ENCODE assay signal across 24 mouse cellular contexts in genomic region chr1:134570631-134571030, GRCm38 (mm10). TPM values are rescaled to one million over a fixed set of nuclear protein-coding genes. Genes with fewer than 3 reads are reported as not detected.
A peak's percentile ranks its signal among the peaks of the same experiment; 100 is the strongest.
DNase-seq lines count a peak whose midpoint lies in the region; TF ChIP-seq lines count a peak whose summit lies in the region.
"Had no signal": no experiment of that assay in that cellular context is flagged by ENCODE, and none has a peak within 500 bp of the region (broad histone marks: within the 10 kb centered on the region; RNA-seq: fewer than 3 reads in every experiment).

No protein-coding gene starts in this region.

- H3K4me3 ChIP-seq in E14TG2a.4 (replicated peaks; ENCODE audit: low read length) (peak overlapping the region; percentile 99), ES-Bruce4 (ENCODE audit: low read depth, low read length) (no peak overlapping the region), ES-E14 (ENCODE audit: insufficient read depth in 1 of 2, low read depth in 1 of 2, low read length in 2 of 2, poor library complexity in 1 of 2, severe bottlenecking in 1 of 2) (peak overlapping the region; percentile 12 to 53; a peak in 3 of 4 replicates)
- H3K4me3 ChIP-seq: embryonic facial prominence, embryonic 10.5 days; embryonic facial prominence, embryonic 12.5 days had no signal

- TF ChIP-seq POLR2A in ES-Bruce4 (IDR thresholded peaks at IDR 0.05; ENCODE audit: insufficient read depth, low read length) = no peak

- peak overlapping the region; percentile 82 for H3K9ac ChIP-seq in ES-Bruce4 (ENCODE audit: low read depth, poor library complexity, severe bottlenecking)
- peak overlapping the region; percentile 2; the same call in 1 of the 2 replicates for H3K9ac ChIP-seq in ES-E14 (ENCODE audit: insufficient read depth, low read depth, low read length, poor library complexity, severe bottlenecking)
- H3K9ac ChIP-seq: embryonic facial prominence, embryonic 12.5 days had no signal

- H3K36me3 ChIP-seq in E14TG2a.4 (ENCODE audit: insufficient read depth, low read length) (peaks cover 30% of the 10 kb centered on the region), ES-Bruce4 (ENCODE audit: control insufficient read depth, insufficient read depth, low read length, poor library complexity, severe bottlenecking) (no peaks in the 10 kb centered on the region; the same call in 1 of the 2 replicates), ES-E14 (ENCODE audit: control insufficient read depth, insufficient read depth, low read length, poor library complexity, severe bottlenecking) (no peaks in the 10 kb centered on the region; the same call in 1 of the 2 replicates)

- no peak; the same call in 1 of the 2 replicates for TF ChIP-seq EP300 in ES-Bruce4 (IDR thresholded peaks at IDR 0.05; ENCODE audit: insufficient read depth, low read depth, low read length)

- TF ChIP-seq CTCF in E14TG2a.4 (conservative IDR thresholded peaks at IDR 0.05; ENCODE audit: low read length) (no peak), ES-Bruce4 (IDR thresholded peaks at IDR 0.05; ENCODE audit: low read depth, low read length) (no peak)

- H3K4me1 ChIP-seq in E14TG2a.4 (replicated peaks; ENCODE audit: low read depth, low read length) (peaks cover 86% of the 10 kb centered on the region), ES-Bruce4 (ENCODE audit: control insufficient read depth, insufficient read depth, low read length) (peaks cover 5% of the 10 kb centered on the region), ES-E14 (ENCODE audit: control insufficient read depth in 2 of 2, insufficient read depth in 2 of 2, low read length in 2 of 2, poor library complexity in 1 of 2) (peaks cover 15 to 25% of the 10 kb centered on the region in 2 experiments)
- H3K4me1 ChIP-seq: embryonic facial prominence, embryonic 12.5 days had no signal

- peak overlapping the region; percentile 96 for H3K27ac ChIP-seq in ES-Bruce4 (ENCODE audit: insufficient read depth, low read length)
- peak overlapping the region; percentile 98; the same call in 1 of the 2 replicates for H3K27ac ChIP-seq in ES-E14 (ENCODE audit: insufficient read depth, low read depth, low read length, poor library complexity, severe bottlenecking)
- H3K27ac ChIP-seq: embryonic facial prominence, embryonic 10.5 days; embryonic facial prominence, embryonic 12.5 days had no signal

- H3K27me3 ChIP-seq in E14TG2a.4 (ENCODE audit: insufficient read depth, low read length) (no peaks in the 10 kb centered on the region), ES-Bruce4 (ENCODE audit: control insufficient read depth, insufficient read depth, low read length, poor library complexity, severe bottlenecking) (no peaks in the 10 kb centered on the region)
- H3K27me3 ChIP-seq: embryonic facial prominence, embryonic 12.5 days had no signal

- DNase-seq in ES-E14 (ENCODE audit: low read depth, low spot score) (peak; percentile 69), ZHBTc4 (ENCODE audit: low read depth, low spot score) (peak; percentile 92)
- no peak for DNase-seq in left cerebral cortex, adult 18-20 months (ENCODE audit: low spot score in 2 of 2)
- DNase-seq in adrenal gland, postnatal 36 days = no peak
- no peak for DNase-seq in kidney, adult 11 months
- DNase-seq: adrenal gland, adult 2 months; adrenal gland, postnatal 10 days; adrenal gland, postnatal 25 days; cerebellum, adult 11-12 months; cerebellum, adult 2 months; cerebellum, adult 9-10 months; cerebellum, postnatal 10 days; cerebellum, postnatal 25 days had no signal

- in situ Hi-C loops in ES-E14 (cut with MboI; ENCODE audit: low sequenced_read_pairs in 2 of 2, unreplicated experiment in 2 of 2) = no loop called here

- H3K9me3 ChIP-seq in E14TG2a.4 (ENCODE audit: low read length) (no peaks in the 10 kb centered on the region), ES-Bruce4 (replicated peaks; ENCODE audit: control insufficient read depth, insufficient read depth, low read length, poor library complexity, severe bottlenecking) (no peaks in the 10 kb centered on the region), ES-E14 (ENCODE audit: control insufficient read depth, insufficient read depth, low read depth, low read length) (no peaks in the 10 kb centered on the region)
- H3K9me3 ChIP-seq: embryonic facial prominence, embryonic 10.5 days; embryonic facial prominence, embryonic 12.5 days had no signal

TF ChIP-seq in ES-E14, 5 proteins besides CTCF, POLR2A, EP300 and RAD21:
- TF ChIP-seq CHD2 (IDR thresholded peaks at IDR 0.05; ENCODE audit: low read depth, low read length) = no peak
- TF ChIP-seq ZC3H11A (IDR thresholded peaks at IDR 0.05; ENCODE audit: borderline replicate concordance, low read depth, low read length) = no peak
- TF ChIP-seq MAFK (IDR thresholded peaks at IDR 0.05; ENCODE audit: insufficient read depth, low read depth, low read length) = no peak
- no peak for TF ChIP-seq HCFC1 (IDR thresholded peaks at IDR 0.05; ENCODE audit: borderline replicate concordance, insufficient read depth, low read length)
- no peak for TF ChIP-seq ZNF384 (IDR thresholded peaks at IDR 0.05; ENCODE audit: low read depth, low read length)

RNA-seq across cellular contexts. Expression of gene Kdm5b, which starts 10.7 kb away (rescaled TPM):
- polyA plus RNA-seq in ES-Bruce4 (2011; ENCODE audit: insufficient read depth, insufficient read length, low read depth, missing spikeins) = 161 and 181 TPM in 2 replicates
- total RNA-seq in ES-E14 (2012; rRNA removed) = 127 and 182 TPM in 2 replicates
- 10 to 100 TPM; 63.5 to 69.8 TPM for total RNA-seq in left cerebral cortex, adult 18-20 months (2021)
- total RNA-seq in adrenal gland, postnatal 36 days (2021) = 10 to 100 TPM; 44.1 to 45.7 TPM

RNA-seq across cellular contexts. Expression of gene Mgat4e, which starts 21.1 kb away (rescaled TPM):
- 1.3 and 1.6 TPM in 2 replicates for polyA plus RNA-seq in ES-Bruce4 (2011; ENCODE audit: insufficient read depth, insufficient read length, low read depth, missing spikeins)
- 0.76 and 2.1 TPM in 2 replicates for total RNA-seq in ES-E14 (2012; rRNA removed)
- not detected for total RNA-seq in left cerebral cortex, adult 18-20 months (2021)
- total RNA-seq in adrenal gland, postnatal 36 days (2021) = not detected
- total RNA-seq: adrenal gland, adult 2 months; adrenal gland, postnatal 10 days; adrenal gland, postnatal 25 days had no signal
- polyA plus RNA-seq: adrenal gland, adult 2 months; C2C12; cerebellum, adult 2 months; cortical plate, adult 2 months; embryonic facial prominence, embryonic 10.5 days; embryonic facial prominence, embryonic 14.5 days; forebrain, embryonic 11.5 days; forebrain, embryonic 14.5 days; forebrain, embryonic 16.5 days; frontal cortex, adult 2 months had no signal

Comparison
In these comparisons a context has a peak if more than half of its experiments do, and no peak if none do; other contexts are left out.
1. DNase-seq: peak in ES-E14 (single experiment) and ZHBTc4 (single experiment); none in left cerebral cortex, adult 18-20 months (0 of 2), adrenal gland, postnatal 36 days (0 of 2) and kidney, adult 11 months (single experiment).